Mouse (Mus musculus) heart, adult 11 months (tissue): ENCODE data around the gene Nob1.
A peak's percentile ranks its signal among the peaks of the same experiment; 100 is the strongest.

Experiments
- DNase-seq: peaks from one replicate; pipeline ENCODE4 v3.0.0; 2022

Gene Nob1

GRCm38 (mm10) chr8:107424597-107425229 is at the start of gene Nob1:
Nob1 (minus strand) TSS chr8:107425051.
- DNase-seq: peak; percentile 99

GRCm38 (mm10) chr8:107473369-107473768 is 48.5 kb upstream of the Nob1 start:
- no peak for DNase-seq

GRCm38 (mm10) chr8:107472403-107473100 is 47.7 kb upstream of the Nob1 start:
- DNase-seq: no peak

DNA sequence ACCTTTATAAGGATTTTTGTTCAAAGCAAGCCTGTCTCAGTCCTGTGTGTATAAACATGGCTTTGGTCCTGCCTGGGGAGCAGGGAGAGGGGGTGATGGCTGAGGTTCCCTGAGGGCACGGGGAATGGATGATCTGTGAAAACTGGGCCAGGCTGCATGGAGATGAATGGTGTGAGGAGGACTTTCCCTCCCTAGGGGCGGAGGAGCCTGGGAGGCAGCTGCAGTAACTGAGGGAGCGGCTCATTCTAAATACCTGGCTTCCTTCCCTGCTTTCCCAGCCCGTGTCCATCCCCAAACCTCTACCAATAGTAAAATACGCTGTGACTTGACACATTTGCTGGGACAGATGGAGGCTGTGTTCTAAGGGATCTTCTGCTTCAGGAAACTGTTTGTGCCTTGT is 45.5 kb upstream of the Nob1 start:
- no peak for DNase-seq

DNA sequence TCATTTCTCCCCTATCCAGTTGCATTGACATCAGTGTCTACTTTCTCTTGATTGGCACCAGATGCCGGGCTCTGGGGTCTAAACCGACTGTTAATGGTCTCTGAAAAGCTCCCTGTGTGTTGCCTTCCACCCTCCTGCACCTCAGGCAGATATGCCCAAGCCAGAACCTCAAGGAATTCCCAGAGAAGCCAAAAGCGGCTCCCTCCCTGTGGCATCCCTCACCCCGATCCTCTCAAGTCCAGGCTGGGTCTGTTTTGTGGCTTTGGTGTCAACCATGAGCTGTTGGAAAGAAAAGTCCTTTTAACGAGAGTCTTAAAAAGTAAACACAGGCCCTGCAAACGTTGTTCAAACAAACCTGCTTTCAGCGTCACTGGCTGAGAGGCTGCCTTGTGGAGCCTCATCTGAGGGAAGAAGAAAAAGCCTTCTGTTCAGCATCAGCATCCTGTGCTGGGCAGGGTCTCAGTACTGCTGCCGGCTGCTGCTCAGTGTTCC is 44.0 kb upstream of the Nob1 start:
- DNase-seq: no peak

- no peak for DNase-seq
Measured at GRCm38 (mm10) chr8:107466642-107467041, 41.8 kb upstream of the Nob1 start.

DNA sequence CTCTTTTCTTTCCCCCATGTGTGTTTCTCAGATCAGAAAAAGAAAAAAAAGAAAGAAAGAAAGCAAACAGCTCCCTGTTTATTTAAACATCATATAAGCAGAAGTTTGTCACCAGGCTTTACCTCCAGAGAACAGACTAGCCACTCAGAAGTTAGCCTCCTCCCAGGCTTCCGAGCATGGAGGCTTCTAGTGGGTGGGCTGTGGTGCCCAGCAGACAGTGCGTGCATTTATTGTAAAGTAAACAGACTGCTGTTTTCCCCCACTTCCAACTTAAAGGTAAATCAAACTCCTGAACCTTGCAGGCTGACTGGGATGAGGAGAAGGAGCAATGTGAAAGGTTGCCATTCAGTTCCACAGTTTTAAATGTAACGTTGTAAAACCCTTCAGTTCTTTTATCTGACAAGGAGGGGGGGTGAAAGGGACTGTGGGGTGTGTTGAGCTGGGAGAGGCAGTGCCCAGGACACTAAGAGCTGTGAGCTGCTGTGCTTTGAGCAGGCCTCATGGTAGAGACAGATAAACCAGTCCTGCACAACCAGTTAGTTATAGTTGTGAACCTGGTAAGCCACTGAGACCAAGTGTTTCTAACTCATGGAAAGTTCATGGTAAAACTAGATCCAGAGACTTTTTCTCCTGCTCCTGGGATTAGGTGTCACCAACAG is 40.6 kb upstream of the Nob1 start:
- no peak for DNase-seq

DNA sequence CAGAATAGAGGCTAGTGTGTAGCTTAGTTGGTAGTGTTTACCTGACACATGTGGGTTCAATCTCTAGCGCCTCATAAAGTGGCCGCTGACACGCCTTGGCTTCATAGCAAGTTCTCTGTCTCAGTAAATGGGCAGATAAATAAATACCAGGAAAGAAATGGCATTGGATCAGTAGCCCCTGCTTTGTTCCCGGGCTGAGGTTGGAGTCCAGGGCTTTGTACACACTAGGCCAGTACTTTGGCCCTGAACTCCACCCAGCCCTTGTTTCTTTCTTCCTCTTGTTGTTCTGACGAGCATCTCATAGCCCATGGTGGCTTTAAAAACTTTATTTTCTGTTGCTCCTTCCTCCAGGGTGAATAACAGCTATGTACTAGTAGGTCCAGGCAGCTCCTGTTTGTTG is 37.6 kb upstream of the Nob1 start:
- no peak for DNase-seq

DNA sequence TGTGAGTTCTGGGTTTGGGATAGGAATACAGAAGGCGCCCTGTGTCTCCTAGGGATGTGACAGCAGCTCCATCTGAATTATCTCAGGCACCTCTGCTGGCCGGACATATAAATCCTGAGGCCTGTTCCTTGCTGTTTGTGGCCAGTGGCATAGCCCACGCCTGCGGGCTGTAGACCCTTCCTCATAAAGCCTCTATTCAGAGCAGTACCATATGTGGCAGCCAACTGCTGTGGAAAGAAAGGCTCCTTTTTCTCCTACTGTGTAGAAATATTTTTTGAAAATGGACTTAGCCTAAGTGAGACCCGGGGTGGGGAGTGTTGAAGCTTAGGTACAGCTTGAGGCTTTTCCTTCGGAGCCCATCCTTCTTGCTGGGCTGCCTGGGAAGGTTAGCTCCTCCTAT is 33.4 kb upstream of the Nob1 start:
- no peak for DNase-seq

- DNase-seq: no peak
Measured at GRCm38 (mm10) chr8:107457725-107458124, 32.9 kb upstream of the Nob1 start.

GRCm38 (mm10) chr8:107455268-107455667 is 30.4 kb upstream of the Nob1 start:
- DNase-seq: no peak

GRCm38 (mm10) chr8:107453386-107453785 is 28.5 kb upstream of the Nob1 start:
- no peak for DNase-seq

GRCm38 (mm10) chr8:107451414-107452066 is 26.7 kb upstream of the Nob1 start:
- DNase-seq: no peak

DNA sequence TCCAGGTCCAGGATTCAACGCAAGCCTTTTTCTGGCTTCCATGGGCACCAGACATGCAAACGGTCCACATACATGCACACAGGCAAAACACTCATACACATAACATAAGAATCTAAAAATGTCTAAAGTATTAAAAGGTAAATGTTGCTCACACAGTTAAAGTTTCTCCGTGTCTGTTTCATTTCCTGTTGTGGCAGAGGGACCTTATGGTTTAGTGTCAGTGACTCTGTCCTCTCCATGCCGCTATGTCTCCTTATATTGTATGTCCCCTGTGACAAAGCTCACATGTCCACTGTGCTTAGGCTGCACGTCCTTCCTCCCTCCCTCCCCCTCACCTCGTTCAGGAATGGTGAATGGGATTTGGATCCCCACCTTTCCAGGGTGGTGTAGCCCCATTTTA is 24.8 kb upstream of the Nob1 start:
- no peak for DNase-seq

- DNase-seq: no peak
Measured at GRCm38 (mm10) chr8:107449130-107449529, 24.3 kb upstream of the Nob1 start.

- no peak for DNase-seq
Measured at GRCm38 (mm10) chr8:107448382-107448889, 23.6 kb upstream of the Nob1 start.

DNA sequence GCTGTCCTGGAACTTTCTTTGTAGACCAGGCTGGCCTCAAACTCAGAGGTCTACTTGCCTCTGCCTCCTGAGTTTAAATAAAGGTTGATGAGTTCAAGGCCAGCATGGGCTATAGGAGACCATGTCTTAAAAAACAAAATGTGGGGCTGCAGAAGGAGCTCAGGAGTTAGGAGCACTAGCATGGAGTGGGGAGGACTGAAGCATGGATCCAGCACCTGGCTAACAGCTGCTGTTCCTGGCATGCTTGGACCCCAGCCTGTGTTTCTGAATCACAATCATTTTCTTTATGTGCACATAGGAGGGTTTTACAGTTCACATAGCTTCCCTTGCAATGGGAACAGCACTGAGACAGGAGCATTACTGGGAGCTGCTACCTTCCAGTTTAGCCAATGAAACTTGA is 22.9 kb upstream of the Nob1 start:
- no peak for DNase-seq

- peak; percentile 91 for DNase-seq
Measured at GRCm38 (mm10) chr8:107444626-107445025, 19.8 kb upstream of the Nob1 start.

DNA sequence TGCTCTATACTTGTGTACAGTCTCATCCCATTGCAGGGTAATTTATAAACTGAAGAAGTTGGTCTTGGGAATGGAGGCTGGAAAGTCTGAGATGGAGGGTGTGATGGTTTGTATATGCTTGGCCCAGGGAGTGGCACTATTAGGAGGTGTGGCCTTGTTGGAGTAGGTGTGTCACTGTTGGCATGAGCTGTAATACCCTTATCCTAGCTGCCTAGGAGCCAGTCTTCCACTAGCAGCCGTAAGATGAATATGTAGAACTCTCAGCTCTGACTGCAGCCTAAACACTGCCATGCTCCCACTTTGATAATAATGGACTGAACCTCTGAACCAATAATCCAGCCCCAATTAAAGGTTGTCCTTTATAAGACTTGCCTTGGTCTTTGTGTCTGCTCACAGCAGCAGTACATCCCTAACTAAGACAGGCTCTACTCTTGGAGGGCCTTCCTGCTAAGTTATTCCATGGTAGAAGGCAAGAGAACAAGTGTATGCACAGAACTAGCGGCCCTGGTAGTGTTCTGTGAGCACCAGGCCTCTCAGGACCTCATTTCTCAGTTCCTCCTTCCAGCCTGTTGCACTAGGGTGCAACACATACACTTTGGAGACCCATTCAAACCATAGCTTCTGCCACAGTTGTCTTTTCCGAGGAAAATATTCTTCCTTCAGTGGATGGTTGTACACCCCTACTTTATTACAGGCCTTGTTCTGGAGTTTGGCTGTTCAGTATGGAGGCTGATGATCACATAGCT is 15.2 kb upstream of the Nob1 start:
- DNase-seq: no peak

- no peak for DNase-seq
Measured at GRCm38 (mm10) chr8:107437711-107438110, 12.9 kb upstream of the Nob1 start.

DNA sequence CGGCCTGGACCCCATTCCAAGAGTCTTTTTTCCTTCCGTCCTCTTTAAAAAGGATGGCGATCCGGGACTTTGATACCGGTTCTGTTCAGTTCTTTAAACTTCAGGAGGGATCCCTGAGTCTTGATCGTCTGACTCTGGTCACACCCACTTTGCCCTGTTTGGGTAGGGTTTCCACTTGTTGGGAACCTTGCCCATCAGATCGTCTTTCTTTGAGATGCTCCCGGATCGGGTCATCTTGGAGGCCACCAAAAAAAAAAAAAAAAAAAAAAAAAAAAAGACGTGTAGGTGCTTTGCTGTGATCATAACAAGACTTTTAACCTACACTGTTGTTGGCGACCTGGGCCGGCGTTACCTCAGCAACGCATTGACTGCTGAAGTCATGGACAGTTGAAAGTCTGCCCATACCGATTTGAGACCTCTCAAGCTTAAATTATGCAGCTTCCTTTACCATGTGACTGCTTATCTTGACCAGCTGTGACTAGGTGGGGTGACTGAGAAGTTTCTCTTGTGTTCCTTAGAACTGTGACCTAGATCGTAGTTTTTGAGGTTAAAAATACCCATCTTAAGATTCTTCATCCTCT is 12.1 kb upstream of the Nob1 start:
- DNase-seq: peak; percentile 88
